ENCODE assay signal across 7 mouse cellular contexts in the genomic region with DNA sequence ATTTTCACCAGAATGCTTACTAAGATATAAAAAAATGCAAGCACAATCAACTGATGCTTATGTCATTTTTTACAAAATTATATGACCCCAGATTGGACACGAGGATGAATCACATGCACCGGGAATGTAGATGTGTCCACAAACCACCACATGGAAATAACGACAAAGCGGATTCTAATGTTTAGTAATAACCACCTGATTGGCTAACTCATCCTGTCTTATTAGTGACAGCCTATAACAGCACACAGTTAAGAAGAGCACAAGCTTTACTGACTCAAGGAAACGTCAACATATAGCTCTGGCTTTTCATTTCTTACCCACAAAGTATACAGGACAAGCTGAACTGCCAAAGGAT.
DNase-seq lines count a peak whose midpoint lies in the region; ATAC-seq and TF ChIP-seq lines count a peak whose summit lies in the region.

No protein-coding gene starts in this region.

- H3K4me1 ChIP-seq in lung, postnatal 0 days (ENCODE audit: insufficient read depth, low read depth, low read length) = peaks cover 4% of the 10 kb centered on the region; the same call in 1 of the 2 replicates
- H3K4me1 ChIP-seq in forebrain, embryonic 16.5 days (replicated peaks; ENCODE audit: control insufficient read depth, insufficient read depth, low read length) = peaks cover 45% of the 10 kb centered on the region
- H3K4me1 ChIP-seq in liver, embryonic 15.5 days (replicated peaks) = peaks cover 34% of the 10 kb centered on the region

- peak; percentile 41; the same call in 1 of the 2 replicates for ATAC-seq in lung, postnatal 0 days
- ATAC-seq in forebrain, embryonic 16.5 days = peak; percentile 53
- ATAC-seq in liver, embryonic 15.5 days (ENCODE audit: insufficient read depth) = no peak

- no peak overlapping the region for H3K4me3 ChIP-seq in lung, postnatal 0 days (ENCODE audit: low read depth, low read length)
- H3K4me3 ChIP-seq in forebrain, embryonic 16.5 days (replicated peaks; ENCODE audit: low read length) = peak overlapping the region; percentile 46
- no peak overlapping the region for H3K4me3 ChIP-seq in liver, embryonic 15.5 days (replicated peaks)

- no peaks in the 10 kb centered on the region for H3K9me3 ChIP-seq in lung, postnatal 0 days (ENCODE audit: low read length)
- H3K9me3 ChIP-seq in forebrain, embryonic 16.5 days (ENCODE audit: control insufficient read depth, low read length) = no peaks in the 10 kb centered on the region
- H3K9me3 ChIP-seq in liver, embryonic 15.5 days (replicated peaks) = no peaks in the 10 kb centered on the region

- TF ChIP-seq CTCF in lung, postnatal 0 days (IDR thresholded peaks at IDR 0.05) = no peak

- peak; percentile 3; the same call in 1 of the 2 replicates for TF ChIP-seq EP300 in lung, postnatal 0 days (IDR thresholded peaks at IDR 0.05)

- H3K36me3 ChIP-seq in lung, postnatal 0 days (ENCODE audit: insufficient read depth, low read length) = no peaks in the 10 kb centered on the region
- H3K36me3 ChIP-seq in forebrain, embryonic 16.5 days (ENCODE audit: control insufficient read depth, insufficient read depth) = no peaks in the 10 kb centered on the region
- H3K36me3 ChIP-seq in liver, embryonic 15.5 days (replicated peaks) = no peaks in the 10 kb centered on the region

- no peak for DNase-seq in lung, postnatal 0 days (ENCODE audit: low spot score)
- DNase-seq in lung, postnatal 36 days = no peak
- no peak for DNase-seq in thymus, postnatal 10 days (ENCODE audit: low spot score in 2 of 2)
- DNase-seq in right cerebral cortex, postnatal 14 days = no peak
- DNase-seq in B cell, adult 2 months = no peak

- H3K4me2 ChIP-seq in lung, postnatal 0 days (replicated peaks; ENCODE audit: low read depth, low read length) = peak overlapping the region; percentile 48
- peak overlapping the region; percentile 69 for H3K4me2 ChIP-seq in forebrain, embryonic 16.5 days (ENCODE audit: low read length)
- H3K4me2 ChIP-seq in liver, embryonic 15.5 days = peak overlapping the region; percentile 56

- WGBS in lung, postnatal 0 days = 15% methylated on average over 5 of the region's 5 CpGs
- 12% methylated on average over 5 of the region's 5 CpGs for WGBS in forebrain, embryonic 16.5 days
- WGBS in liver, embryonic 15.5 days (ENCODE audit: insufficient replicate concordance) = 17% methylated on average over 5 of the region's 5 CpGs

- H3K27ac ChIP-seq in lung, postnatal 0 days (ENCODE audit: low read length) = no peak overlapping the region
- H3K27ac ChIP-seq in forebrain, embryonic 16.5 days (ENCODE audit: low read length) = peak overlapping the region; percentile 52
- H3K27ac ChIP-seq in liver, embryonic 15.5 days (replicated peaks) = no peak overlapping the region

- H3K9ac ChIP-seq in lung, postnatal 0 days (replicated peaks; ENCODE audit: low read depth) = no peak overlapping the region
- H3K9ac ChIP-seq in forebrain, embryonic 16.5 days (replicated peaks; ENCODE audit: low read depth, low read length) = peak overlapping the region; percentile 56
- H3K9ac ChIP-seq in liver, embryonic 15.5 days = no peak overlapping the region

- H3K27me3 ChIP-seq in lung, postnatal 0 days (replicated peaks; ENCODE audit: insufficient read depth, low read length) = no peaks in the 10 kb centered on the region
- H3K27me3 ChIP-seq in forebrain, embryonic 16.5 days (replicated peaks; ENCODE audit: control insufficient read depth, insufficient read depth, low read length) = no peaks in the 10 kb centered on the region
- H3K27me3 ChIP-seq in liver, embryonic 15.5 days = no peaks in the 10 kb centered on the region
